Mouse (Mus musculus): ENCODE measurements around the gene Cfap61.

The Cfap61 gene

DNA sequence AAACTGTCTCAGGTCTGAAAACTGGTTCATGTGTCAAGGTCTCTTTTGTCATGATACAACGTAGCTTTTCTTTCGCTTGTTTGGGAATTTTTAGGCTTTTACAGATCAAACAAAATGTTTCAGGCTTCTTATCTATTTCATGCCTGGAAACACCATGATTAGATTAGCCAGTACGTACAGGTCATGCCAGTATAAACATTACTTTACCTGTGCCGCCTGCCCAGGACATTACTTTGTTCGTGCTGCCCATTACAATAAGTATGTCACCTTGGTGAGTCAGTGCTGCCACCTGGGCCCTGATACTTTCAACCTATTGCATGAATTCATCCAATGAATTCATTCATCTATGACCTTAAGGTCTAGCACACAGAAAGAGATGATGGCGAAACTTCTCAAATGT lies 88.3 kb downstream of the Cfap61 start:
- DNase-seq = no peak

DNA sequence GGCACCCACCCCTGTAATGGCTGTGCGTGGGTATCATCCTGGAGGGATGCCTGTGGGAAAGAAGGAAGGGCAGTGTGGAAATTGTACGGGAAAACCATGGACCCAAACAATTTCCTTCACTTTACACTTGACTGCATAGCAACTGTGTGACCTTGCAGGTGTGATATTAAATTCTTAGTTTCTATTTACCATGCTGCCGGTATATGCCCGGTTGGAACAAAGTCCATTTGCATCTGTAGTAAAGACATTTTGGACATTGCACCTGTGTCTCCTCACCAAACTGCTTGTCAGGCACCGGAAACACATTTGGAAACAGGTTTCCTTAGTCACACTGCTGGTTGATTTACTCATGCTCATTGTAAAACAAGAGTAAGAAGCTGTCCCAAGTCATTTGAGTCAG lies 109.1 kb downstream of the Cfap61 start:
- no peak for DNase-seq

DNA sequence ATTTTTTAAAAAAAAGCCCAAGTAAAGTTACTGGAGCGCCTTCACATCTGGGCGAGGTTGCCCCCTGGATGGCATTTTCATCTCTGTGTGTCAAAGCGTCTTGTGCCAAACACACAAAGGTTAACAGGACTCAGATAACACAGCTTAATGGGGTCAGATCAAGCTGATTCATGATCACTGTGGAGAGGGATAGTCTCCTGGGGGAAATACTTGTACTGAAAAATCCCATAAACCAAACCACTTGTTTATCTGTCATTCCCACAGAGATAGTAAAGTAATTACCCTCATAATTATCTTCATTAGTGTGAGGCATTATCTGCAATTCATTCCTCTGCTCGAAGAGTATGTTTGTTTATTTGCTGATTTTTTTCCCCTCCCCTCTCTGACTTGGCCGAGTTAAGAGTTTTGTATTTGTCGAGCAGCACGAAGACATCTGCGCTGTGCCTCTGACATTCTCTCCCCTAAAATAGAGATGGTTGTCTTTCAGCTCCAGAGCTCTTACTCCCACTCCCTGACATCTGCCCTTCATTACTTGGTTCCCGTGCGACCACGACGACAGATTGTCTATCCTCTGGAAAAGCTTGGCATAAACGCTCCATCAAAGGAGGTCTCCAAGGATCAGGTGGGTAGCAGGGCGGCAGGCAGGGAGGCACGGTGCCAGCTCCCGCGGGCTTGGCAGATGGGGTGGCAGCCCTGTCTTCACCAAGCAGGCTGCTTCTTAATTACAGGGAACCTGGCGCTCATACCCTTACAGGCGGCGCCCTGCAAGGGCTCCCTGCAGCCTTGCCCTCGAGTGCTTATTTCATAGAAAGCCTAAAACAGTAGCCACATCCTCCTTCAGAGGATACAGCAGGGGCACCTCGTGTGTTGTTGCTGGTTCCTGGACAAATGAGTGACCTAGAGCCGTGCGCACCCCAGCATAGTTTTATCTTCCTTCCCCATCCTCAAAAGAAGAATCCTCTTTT lies 110.6 kb downstream of the Cfap61 start:
- no peak for DNase-seq

DNA sequence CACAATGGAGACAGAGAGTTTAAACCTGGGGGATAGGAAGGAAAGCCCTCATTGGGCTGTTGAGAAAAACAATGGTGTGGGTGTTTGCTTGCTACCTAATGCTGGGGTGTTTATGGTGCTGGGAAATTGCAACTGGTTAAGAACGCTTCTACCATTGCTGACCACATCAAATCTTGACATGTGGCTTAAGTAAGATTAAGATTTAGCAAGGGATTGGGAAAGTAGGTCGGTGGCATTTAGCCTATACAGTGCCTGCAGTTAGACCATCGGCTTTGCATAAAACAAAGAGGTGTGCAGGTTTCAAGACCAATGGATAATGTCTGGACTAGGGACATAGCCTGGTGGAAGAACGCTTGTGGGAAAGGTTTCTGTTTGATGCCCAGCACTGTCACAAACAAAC lies 113.1 kb downstream of the Cfap61 start:
- DNase-seq = no peak

DNA sequence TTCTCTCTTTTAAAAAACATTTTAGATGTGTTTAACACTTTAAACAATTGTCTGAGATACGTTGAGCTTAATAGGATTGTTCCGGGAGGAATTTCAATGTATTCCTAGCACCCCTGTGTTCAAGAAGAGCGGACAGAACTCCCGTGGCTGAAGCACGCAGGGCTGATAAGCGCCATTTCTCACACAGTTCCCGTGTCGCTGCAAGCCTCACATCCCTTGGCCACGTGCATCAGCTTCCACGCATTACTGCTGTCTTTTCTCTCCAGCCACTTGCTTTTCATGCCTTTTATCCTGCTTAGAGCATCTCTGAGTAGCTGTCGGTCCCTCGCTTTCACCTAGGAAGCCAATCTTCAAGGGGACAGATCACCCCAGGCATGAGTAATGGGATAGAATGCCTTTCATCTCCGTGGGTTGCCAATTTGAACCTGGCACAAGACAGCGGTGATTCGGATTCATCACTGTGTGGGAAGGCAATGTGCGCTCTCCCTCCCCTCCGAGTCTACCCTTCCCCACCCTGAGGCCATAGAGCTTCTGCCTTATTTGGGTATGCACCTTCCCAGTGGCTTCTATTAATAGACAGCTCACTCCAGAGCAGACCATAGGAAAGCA lies 113.7 kb downstream of the Cfap61 start:
- DNase-seq = no peak

DNA sequence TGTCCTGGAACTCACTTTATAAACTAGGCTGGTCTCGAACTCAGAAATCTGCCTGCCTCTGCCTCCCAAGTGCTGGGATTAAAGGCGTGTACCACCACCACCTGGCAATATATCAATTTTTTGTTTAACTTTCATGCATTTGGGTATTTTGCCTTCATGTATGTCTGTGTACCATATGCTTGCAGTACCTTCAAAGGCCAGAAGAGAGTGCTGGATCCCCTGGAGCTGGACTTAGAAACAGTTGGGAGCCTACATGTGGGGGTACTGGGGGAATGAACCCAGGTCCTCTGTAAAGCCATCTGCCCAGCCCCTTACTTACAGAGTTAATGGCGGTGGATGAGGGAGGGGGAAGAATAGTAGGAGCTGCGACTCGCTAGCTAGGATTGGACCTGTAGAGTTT lies 114.8 kb downstream of the Cfap61 start:
- no peak for DNase-seq

DNA sequence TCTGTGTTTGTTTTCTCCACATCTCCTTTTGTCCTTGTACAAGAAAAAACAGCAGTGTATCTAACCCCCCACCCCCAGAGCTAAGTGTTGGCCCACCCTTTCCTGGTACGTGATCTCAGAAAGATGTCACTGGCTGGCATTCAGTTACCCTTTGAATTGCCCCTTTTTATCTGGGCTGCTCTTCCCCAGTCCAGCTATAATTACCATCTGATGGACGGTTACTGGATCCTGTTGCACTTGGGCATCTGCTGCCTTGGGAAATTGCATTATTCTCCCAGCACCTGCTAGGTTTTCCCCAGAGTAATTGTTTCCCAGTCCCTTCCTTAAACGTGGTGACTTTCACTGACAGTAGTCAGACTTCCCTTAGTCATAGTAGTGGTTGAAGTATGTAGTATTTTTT lies 115.5 kb downstream of the Cfap61 start:
- no peak for DNase-seq

DNA sequence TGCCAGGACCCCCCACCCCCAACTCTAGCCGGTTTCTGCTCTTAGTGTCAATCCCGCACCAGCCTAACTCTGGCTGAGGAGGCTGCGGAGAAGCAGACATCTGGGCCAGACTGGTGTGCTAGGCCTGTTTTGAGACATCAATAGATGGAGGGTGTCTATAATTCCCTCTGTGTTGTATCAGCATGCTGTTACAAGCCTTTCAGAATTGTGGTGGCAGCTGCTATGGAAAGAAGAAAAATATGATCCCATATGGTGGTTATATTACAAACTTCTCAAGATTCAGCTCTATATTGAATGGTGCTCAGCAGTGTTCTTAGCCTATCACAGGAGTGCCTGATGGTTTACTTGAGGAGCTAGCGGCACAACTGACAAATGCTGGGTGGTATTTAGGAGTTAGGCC lies 116.8 kb downstream of the Cfap61 start:
- no peak for DNase-seq

DNA sequence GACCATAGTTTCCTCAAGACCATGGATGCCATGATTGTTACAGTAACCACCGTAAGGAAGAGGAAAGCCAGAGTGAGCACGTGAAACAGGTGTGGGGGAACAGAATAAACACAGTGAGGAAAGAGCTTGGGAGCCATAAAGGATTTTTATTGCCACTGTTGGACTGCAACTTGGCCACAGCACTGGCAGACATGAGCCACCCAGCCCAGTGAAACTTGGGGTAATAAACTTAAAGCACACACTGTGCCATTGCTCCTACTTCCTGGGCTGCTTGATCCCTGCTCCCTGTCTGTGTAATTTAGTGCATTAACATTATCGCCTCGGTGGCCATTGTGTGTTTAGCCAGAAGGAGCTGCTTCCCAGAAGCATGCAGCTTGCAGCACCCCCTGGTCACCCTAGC lies 122.5 kb downstream of the Cfap61 start:
- no peak for DNase-seq

DNA sequence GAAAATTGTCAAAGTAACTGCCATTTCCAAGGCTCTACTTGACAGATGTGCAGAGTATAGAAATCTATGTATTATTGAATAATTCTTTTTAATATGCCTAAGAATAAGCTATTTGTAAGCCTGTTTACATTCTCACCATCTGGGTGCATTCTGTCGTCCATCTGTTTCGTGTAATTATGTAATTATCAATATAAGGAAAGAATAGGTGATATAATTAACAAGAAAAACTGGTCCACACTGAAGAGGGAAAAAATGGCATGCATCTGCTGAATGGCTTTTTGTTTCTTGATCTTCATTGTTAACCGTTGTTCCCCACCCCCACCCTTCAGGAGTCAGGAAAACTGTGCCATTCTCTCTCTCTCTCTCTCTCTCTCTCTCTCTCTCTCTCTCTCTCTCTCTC lies 124.2 kb downstream of the Cfap61 start:
- no peak for DNase-seq

DNA sequence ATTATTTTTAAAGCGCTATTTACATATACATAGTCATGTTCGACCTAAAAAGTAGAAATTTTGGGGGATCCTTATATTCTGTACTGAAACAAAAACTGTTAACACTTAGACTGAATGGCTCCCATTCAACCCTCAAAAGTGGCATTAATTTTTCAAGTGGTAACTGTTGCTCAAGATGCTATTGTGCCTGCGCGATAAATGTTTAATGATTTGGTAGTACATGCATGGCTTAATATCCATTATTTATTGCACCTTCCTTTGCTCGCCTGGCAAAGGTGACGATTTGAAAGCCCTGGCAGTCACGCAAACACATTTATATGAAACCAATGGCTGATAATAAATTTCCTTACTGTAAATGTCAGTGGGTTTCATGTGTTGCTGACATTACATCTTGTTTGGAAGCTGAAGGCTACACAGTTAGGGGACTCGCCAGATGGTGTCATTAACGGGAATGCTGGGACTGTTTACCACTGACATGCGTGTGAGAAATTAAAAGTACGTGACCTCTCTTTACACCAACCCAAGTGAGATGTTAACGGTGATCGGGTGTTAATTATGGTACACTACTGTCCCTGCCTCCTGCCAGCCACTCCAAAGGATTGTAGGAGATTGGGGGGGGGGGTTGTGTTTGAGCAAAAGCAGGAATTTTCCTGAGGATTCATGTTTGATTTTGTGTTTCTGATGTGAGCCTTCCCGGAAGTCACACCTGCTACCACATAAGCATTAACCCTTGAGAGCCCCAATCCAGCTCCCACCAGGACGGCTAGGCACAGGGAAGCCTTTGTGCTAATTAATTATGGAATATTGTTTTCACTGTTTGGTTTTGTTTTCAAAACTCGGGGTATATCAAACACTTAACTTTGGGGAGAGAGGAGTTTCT lies 127.1 kb downstream of the Cfap61 start:
- no peak for DNase-seq

DNA sequence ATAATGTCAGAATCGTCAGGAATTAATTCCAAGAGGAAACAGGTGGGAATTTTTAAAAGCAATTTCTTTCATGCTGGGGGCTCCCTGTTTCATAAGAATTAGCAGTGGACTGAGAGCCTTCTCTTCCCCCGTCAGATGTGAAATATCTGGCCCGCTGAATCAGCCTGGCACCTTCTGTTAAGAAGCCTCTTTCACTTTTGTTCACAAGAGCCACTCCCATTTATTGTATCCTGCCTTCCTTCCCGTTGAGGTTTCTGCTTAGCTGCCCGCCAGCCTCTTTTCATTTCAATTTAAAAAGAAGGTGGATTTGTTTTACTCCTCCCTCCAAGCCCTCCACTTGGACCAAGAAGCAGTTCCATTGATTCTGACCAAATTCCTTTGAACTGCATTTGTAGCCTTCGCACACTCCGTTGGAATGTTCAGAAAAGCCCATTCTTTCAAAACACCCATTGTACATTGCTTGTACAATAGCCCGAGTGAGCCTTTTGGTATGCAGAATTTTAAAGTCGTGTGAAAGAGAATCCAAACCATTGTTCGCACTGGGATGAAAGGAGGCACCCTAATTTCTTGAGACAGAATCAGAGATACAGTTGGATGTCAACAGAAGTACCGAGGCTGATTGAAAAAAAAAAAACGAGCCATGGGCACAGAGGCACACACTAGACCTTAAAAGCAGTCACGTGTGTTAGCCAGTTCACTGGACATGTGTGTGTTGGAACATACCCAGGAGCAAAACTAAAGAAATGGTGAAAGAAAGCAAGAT lies 127.9 kb downstream of the Cfap61 start:
- no peak for DNase-seq

DNA sequence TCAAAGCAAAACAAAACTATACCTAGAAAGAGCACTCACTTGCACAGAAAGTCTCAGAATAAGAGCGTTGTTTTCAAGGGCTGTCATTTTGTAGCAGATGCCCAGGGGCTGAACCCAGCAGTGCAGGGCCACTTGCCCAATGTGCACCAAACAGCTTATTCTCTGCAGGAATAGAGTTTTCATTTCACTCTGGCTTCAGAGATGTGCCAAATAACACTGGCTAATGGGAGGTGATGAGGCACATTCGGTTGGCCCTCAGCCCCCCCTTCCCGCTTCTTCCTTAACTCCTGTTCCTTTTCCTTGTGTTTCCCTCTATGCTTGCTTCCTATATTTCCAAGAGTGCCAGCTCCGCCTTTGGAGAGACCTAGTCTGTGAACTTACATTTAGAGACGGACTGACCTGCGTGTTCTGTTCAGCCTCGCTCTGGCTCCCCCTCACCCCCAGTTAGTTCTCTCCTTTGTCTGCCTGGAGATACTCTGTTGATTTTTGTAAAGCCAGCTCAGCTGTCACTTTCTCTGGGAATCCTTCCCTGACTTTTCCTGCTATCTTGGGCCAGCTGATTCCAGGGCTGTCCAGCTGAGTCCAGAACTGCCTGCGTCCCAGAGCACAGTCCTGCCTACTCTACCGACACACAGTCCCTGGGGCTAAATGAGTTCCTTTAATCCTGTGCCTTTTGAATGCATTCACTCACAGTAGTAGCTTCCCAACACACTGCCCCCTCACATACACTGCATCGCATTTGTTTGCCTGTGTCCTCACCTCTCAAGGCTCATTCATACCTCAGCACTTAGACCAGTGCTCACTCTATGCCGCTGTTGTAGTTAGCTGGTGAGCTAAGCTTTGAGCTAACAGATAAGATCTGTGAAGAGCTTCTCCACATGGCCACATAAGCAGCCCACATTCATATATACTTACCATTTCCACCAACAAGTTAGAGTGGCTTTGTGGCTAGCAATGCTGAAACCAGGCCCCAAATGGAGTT lies 128.8 kb downstream of the Cfap61 start:
- DNase-seq = no peak

DNA sequence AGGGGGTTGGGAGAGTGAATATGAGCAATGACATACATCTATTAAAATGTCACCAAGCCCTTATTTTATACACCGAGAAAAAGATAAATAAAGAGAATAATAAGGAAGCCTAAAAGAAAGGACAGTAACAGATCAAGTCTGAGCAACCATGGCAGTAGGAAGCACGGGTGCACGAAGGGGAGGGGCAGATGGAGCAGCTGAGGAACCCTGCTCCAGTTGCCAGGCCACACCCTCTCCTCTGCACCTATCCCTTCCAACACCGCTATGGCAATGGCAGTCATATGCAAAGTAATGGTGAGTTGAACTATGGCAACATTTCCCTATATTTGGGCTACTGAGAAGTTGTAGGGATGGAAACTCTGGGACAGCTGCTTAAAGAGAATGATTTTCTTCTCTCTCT lies 132.8 kb downstream of the Cfap61 start:
- no peak for DNase-seq

DNA sequence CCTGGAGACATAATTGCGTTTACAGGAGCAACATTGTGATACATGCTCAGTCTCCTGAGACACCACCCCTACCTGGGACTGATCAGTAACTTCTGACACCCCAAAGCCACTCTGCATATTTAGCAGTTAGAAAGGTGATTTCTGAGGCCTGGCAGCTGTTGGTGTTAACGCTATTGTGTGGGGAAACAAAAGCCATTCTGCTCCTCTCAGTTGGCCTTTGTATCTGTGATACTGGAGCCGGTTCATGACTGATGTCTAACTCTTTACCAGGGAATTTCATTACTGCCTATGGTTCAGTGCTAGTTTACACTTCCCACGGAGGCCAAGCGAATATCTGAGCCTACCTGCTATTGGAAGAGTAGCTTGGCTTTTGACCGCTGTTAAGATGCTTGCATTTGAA lies 138.7 kb downstream of the Cfap61 start:
- DNase-seq = no peak

DNA sequence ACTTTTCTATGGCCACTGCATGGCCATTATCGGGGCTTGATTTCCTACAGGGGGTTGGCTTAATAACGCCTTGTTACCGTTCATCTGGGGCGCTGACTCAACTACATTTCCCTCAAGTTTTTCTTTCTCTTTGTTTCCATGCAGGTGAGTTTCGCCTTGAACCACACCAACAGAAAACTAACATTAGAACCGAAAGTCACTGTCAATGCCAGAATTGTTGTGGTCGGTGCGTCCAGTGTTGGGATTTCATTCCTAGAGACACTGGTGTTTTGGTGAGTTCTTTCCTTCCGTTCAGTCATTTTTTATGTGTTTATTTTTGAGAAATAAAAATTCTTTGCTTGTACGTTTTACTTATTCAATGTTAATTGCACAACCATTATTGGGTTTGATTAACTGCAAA lies 142.5 kb downstream of the Cfap61 start:
- no peak for DNase-seq

DNA sequence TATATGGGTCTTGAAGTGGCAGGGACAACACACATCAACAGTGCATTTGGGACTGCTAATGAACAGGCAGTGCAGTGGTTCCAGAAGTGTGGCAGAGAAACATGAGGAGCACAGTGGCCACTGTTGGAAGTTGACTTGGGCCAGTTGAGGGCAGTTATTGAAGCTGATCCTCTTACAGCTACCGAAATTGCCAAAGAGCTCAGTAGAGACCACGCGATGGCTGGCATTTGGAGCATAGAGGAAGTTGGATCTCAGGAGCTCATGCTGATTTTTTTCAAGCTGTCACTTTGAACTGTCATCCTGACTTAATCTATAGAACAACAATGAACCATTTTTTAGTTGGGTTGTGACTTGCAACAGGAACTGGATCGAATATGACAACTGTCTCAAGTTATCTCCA lies 145.7 kb downstream of the Cfap61 start:
- DNase-seq = no peak

DNA sequence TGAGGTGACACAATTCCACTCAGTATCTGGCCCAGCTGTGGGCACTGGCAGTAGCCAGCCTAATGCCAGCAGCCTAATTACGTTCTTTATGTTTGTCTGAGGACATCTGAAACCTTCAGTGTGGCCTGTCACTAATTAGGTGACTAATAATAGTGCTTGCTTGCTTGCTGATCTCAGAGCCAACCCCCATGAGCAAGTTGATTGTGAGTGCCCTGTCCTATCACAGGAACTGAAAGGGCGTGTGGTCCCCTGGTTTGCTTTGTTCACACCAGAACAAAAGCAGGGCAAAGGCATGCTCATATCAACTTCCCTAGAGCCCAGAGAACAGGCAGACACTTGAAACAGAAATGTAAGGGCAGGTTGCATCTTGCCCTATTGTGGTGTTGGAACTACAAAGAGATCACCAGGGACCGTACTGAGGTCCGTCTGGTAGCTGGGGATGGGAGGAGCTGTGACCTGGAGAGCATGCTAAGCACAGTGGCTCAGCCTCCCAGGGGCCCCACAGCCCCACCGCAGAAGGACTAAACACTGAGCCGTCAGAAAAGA lies 148.8 kb downstream of the Cfap61 start:
- DNase-seq = peak in 1 of 2 experiments; percentile 6

DNA sequence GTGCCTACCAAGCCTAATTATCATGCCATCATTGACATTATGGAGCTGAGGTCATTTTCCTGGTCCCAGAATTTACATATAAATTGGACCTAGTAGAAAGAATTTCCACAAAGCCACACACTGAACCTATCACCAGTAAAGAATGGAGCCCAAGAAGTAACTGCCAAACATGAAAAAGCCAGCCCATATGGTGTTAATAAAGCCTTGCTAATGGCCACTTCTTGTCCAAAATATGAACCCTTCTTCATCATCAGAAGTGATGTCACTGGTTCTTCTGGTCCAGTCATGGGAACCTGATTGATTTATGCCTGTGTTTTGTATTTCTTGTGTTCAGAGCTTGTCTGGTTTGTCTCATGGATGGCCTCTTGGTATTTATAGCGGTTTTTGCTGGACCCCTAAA lies 152.8 kb downstream of the Cfap61 start:
- DNase-seq = no peak

DNA sequence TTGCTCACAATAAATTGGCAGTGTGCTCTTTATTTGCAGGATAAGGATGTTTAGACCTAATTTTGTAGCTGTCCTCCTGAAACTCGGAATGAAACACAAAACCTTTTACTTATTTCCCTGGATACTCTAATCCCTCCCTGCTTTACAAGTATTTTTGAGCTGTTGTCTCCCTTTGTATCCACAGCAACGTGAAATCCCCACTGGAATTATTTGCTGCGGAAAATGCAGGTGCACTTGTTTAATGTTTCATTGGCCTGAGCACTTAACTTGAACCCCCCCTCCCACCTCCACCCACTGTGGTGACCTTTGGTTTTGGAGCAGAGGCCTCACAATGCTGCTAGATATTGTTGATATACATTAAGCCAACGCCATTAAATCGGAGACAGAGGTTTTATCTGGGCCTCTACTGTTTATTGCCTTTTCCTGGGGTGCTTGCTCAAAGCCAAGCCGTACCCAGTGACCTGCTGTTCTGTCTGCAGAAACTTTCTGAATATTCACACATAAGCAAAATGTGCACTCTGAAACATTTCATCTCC lies 154.6 kb downstream of the Cfap61 start:
- DNase-seq = no peak

DNA sequence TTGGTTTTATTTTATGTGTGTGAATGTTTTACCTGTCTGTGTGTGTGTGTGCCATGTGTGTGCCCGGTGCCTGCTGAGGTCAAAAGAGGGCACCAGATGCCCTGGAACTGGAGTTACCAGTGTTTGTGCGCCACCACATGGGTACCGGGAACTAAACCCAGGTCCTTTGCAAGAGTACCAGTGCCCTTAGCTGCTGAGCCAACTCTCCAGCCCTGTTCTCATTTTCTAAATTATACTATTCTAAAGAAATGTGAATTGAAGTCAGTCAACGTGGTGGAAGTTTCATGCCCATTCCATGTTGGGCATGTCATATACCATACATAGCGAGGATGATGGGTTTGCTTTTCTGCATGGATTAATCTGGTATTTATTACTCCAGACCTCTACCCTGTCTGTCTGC lies 162.9 kb downstream of the Cfap61 start:
- no peak for DNase-seq

Data from lung, adult 18-20 months (tissue).